Mouse (Mus musculus) thymus, adult 2 months (tissue): Measurements from ENCODE around the gene Olfr13.

Source experiments
- CTCF ChIP-seq: fragments of 200-500 bp; IDR thresholded peaks from 2 replicates; pipeline ENCODE4 v1.5.1; 2012; ENCODE audit warnings: mild to moderate bottlenecking, control low read depth, low read length, moderate library complexity, borderline replicate concordance; ENCODE audit not compliant: control insufficient read depth, poor library complexity, insufficient read depth; ENCODE audit errors: extremely low read depth
- POLR2A ChIP-seq: fragments of 200-500 bp; IDR thresholded peaks from 2 replicates; pipeline ENCODE4 v1.6.1; 2012; ENCODE audit warnings: mild to moderate bottlenecking, low read length, control low read depth, moderate library complexity; ENCODE audit not compliant: control insufficient read depth, poor library complexity, insufficient read depth; ENCODE audit errors: extremely low read depth

- no peak for TF ChIP-seq CTCF
- TF ChIP-seq POLR2A = no peak
Measured at GRCm38 (mm10) chr6:43196781-43197180, 24.8 kb downstream of the Olfr13 start, which contains the start of gene Olfr435.
